Mouse (Mus musculus): Measurements from ENCODE around the gene Gsta4. TPM values are rescaled to one million over a fixed set of nuclear protein-coding genes. Genes with fewer than 3 reads are reported as not detected.
A peak's percentile ranks its signal among the peaks of the same experiment; 100 is the strongest.

The Gsta4 gene
- polyA plus RNA-seq, 1 experiment from 2014 or later = 34.4 TPM

DNA sequence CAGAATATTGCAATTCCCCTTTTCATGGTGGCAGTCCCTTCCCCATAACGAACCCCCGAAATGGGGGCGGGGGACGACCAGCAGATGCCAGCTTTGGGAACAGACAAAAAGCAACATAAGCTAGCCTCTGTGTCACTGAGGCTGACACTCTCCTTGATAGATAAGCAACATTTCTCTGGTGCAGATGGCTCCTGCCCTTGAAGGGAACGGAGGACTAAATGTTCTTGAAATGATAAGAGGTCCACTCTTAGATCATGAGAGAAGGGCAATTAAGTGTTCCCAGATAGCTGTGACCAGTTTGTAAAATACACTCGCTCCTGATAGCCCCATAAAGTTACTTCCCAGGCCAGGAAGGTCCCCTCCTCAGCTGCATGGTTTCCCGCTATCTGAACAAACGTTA is 6.3 kb downstream of the Gsta4 start:
- Histone ChIP-seq H3K9ac (no peak overlapping the region), H3K9me3 (no peaks in the 10 kb centered on the region), H3K4me1 (replicated peaks) (peaks cover 20% of the 10 kb centered on the region), H3K27ac (no peak overlapping the region), H3K4me2 (no peak overlapping the region), H3K36me3 (no peaks in the 10 kb centered on the region), H3K27me3 (peaks cover 8% of the 10 kb centered on the region; the same call in 1 of the 2 replicates), H3K4me3 (no peak overlapping the region)
- WGBS = 90% methylated on average over 8 of the region's 8 CpGs
- ATAC-seq (ENCODE audit: low FRiP score) = no peak

DNA sequence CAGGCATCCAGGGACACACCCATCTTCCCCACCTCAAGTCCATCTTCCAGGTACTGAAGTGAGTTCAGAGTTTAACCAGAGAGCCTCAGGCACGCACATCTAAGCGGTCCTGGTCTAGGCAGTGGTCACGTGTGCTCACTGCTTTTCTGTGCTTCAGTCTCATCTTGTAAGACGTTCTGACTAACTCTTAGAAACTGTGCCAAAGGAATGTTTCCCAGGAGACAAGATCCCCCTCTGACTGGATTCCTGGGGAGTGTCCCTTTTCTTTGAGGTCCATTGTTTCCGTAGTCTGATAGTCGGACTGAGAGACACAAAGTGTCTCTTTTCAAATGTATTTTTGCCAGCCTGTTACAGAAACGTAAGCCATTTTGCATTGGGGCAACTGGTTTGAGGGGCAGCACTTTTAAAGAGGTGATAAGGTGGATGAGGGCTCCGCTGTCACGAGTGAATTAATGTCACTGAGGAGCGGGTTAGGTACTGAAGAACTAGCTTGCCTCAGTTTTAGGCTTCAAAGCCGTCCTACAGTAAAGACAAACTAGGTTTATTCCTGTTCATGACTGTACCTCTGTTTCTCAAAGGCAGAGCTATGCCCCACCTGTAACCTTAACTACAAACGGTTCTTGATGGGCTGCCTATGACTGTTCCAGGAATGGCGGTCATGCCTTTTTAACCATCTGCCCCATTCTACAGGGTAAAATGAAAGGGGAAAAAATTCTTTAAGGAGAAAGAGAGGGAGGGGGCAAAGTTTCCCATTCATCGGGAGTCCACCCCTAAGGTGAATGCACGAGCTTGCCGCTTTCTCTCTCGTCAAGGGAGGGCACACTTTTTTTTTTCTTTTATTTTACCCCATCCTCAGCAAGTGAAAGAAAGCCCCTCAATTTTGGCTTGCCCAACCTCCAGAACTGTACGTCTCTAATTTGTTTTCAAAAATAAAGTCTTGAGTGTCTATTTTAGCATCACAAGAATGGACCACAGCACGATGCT is 8.4 kb downstream of the Gsta4 start:
- Histone ChIP-seq H3K9ac (no peak overlapping the region), H3K27ac (no peak overlapping the region), H3K27me3 (peaks cover 8% of the 10 kb centered on the region; the same call in 1 of the 2 replicates), H3K4me1 (replicated peaks) (peaks cover 20% of the 10 kb centered on the region), H3K36me3 (no peaks in the 10 kb centered on the region), H3K4me3 (peak overlapping the region; percentile 33), H3K4me2 (peak overlapping the region; percentile 57), H3K9me3 (no peaks in the 10 kb centered on the region)
- ATAC-seq (ENCODE audit: low FRiP score) = no peak
- 1% methylated on average over 19 of the region's 19 CpGs for WGBS

DNA sequence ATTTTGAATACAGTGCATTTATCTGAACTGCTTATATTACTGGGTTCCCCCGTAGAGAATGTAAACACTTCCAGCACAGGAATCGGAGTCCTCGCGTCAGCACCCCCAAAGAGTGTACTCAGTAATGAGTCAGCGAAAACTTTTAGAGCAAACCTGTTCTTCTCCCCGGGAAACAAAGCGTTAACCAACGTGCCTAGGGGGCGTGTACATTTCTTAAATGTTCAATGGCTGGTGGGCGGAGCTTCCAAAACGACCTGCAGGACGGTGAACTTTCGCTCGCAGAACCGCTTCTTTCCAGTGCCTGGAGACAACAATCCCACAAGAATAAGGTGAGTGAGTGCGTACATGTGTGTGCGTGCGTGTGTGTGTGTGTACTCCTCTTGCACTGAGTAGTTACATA is 9.2 kb downstream of the Gsta4 start:
- H3K4me1 ChIP-seq (replicated peaks) = peaks cover 20% of the 10 kb centered on the region
- H3K4me2 ChIP-seq = peak overlapping the region; percentile 57
- no peak overlapping the region for H3K27ac ChIP-seq
- WGBS = under 1% methylated on average over 18 of the region's 18 CpGs
- H3K4me3 ChIP-seq = peak overlapping the region; percentile 33
- H3K9me3 ChIP-seq = no peaks in the 10 kb centered on the region
- H3K27me3 ChIP-seq = peaks cover 8% of the 10 kb centered on the region; the same call in 1 of the 2 replicates
- H3K36me3 ChIP-seq = no peaks in the 10 kb centered on the region
- H3K9ac ChIP-seq = 0 out of 2 replicates have a peak overlapping the region, but pooled peaks have one; percentile 26
- ATAC-seq (ENCODE audit: low FRiP score) = peak; percentile 58; the same call in 1 of the 2 replicates

DNA sequence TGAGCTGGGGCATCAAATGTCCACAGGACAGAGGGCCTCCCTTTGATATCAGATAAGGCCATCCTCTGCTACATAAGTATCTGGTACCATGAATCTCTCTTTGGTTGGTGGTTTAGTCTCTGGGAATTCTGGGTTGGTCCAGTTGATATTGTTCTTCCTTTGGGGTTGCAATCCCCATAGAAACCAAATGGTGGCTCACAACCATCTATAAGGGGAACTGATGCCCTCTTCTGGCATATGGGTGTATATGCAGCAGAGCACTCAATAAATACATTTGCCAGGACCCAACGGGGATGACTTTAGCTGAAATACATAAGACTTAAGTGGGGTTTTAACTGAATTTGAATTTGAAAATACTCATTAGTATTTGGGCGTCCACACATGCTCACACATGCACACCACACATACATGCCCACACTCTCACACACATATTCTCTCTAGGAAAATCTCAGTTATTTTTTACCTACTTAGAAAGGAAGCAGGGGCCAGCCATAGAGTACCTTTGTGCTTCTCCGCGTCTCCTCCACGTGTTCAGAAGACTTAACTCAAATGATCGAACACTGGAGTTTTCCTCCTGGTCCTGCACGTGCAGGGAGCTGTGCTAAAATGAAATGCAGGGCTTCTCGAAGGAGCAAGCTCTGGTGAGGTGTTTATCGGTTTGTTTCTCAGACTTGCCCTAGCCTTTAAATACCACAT is 11.5 kb downstream of the Gsta4 start:
- Histone ChIP-seq H3K36me3 (no peaks in the 10 kb centered on the region), H3K27me3 (peaks cover 8% of the 10 kb centered on the region; the same call in 1 of the 2 replicates), H3K9me3 (no peaks in the 10 kb centered on the region), H3K27ac (no peak overlapping the region), H3K4me1 (replicated peaks) (peaks cover 20% of the 10 kb centered on the region), H3K4me2 (no peak overlapping the region), H3K4me3 (no peak overlapping the region), H3K9ac (no peak overlapping the region)
- 53% methylated on average over 9 of the region's 9 CpGs for WGBS
- 0 out of 2 replicates have a peak, but pooled peaks have one; percentile 2 for ATAC-seq (ENCODE audit: low FRiP score)

DNA sequence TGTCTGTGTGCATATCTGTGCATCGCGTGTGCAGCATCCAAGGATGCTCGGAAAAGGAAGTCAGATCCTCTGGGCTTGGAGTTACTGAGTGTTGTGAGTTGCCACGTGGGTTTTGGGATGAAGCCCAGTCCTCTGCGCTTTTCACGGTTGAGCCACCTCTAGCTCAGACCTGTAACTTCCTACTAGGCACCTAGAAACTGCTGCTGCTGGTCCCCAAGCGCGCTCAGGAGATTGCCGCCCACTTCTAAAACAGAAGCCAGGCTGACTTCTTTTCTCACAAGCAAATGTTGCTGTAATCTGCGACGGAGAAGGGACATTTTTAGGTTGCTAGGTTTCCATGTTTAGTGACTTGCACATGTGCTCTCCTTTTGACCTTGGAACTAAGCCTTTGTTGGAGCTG is 12.5 kb downstream of the Gsta4 start:
- Histone ChIP-seq H3K9me3 (no peaks in the 10 kb centered on the region), H3K27ac (no peak overlapping the region), H3K4me3 (no peak overlapping the region), H3K36me3 (no peaks in the 10 kb centered on the region), H3K4me2 (no peak overlapping the region), H3K9ac (no peak overlapping the region), H3K4me1 (replicated peaks) (peaks cover 20% of the 10 kb centered on the region), H3K27me3 (peaks cover 6% of the 10 kb centered on the region; the same call in 1 of the 2 replicates)
- 83% methylated on average over 11 of the region's 11 CpGs for WGBS
- ATAC-seq (ENCODE audit: low FRiP score) = no peak

DNA sequence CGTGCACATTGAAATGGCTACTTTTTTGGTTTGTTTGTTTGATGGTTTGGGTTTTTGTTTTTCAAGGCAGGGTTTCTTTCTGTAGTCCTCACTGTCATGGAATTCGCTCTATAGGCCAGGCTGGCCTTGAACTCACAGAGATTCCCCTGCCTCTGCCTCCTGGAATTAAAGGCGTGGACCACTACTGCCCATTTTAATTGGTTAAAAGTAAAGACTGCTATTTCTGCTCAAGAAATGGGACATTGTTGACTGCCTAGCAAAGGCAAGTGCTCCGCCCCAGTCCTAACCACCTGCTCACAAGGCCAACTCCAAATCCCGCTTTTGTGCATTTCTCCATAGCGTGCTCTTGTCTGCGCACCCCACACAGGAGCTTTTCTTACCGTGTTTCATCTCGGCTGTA is 15.2 kb downstream of the Gsta4 start:
- no peak overlapping the region for H3K9ac ChIP-seq
- no peaks in the 10 kb centered on the region for H3K27me3 ChIP-seq
- 97% methylated on average over 9 of the region's 9 CpGs for WGBS
- H3K4me3 ChIP-seq = no peak overlapping the region
- H3K4me2 ChIP-seq = no peak overlapping the region
- H3K4me1 ChIP-seq (replicated peaks) = no peaks in the 10 kb centered on the region
- ATAC-seq (ENCODE audit: low FRiP score) = no peak
- no peaks in the 10 kb centered on the region for H3K36me3 ChIP-seq
- no peak overlapping the region for H3K27ac ChIP-seq
- no peaks in the 10 kb centered on the region for H3K9me3 ChIP-seq

DNA sequence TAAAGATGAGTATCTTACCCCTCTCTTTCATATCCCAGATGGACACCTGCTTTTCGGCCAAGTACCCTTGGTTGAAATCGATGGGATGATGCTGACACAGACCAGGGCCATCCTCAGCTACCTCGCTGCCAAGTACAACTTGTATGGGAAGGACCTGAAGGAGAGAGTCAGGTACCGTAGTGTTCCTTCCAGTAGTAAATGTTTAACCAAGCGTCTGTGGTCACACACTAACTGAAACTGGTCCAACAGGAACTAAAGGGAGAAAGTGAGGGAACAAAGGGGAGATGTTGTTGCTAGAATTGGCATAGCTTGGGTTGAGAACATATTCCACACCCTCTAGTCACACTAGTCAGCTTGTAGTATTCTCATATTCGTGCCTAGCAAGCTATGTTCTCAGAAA is 21.6 kb downstream of the Gsta4 start:
- H3K36me3 ChIP-seq = no peaks in the 10 kb centered on the region
- no peaks in the 10 kb centered on the region for H3K4me1 ChIP-seq (replicated peaks)
- no peak overlapping the region for H3K4me3 ChIP-seq
- H3K27ac ChIP-seq = no peak overlapping the region
- H3K9ac ChIP-seq = no peak overlapping the region
- WGBS = 88% methylated on average over 6 of the region's 6 CpGs
- no peak for ATAC-seq (ENCODE audit: low FRiP score)
- no peaks in the 10 kb centered on the region for H3K9me3 ChIP-seq
- H3K27me3 ChIP-seq = no peaks in the 10 kb centered on the region
- H3K4me2 ChIP-seq = no peak overlapping the region

DNA sequence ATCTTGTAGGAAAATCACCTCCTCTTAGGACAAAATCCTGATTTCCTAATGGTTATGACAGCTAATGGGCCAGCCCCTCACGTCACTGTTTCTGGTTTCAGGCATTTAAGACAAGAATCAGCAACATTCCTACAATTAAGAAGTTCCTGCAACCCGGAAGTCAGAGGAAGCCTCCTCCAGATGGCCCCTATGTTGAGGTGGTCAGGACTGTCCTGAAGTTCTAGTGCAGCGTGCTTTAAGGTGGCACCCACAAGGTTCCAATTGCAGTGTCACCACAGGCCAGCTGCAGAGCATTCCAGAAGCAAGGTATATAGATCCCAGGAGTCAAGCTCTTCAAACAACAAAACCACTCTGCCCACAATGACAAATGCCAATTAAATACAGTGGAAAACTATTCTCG is 26.4 kb downstream of the Gsta4 start:
- no peaks in the 10 kb centered on the region for H3K9me3 ChIP-seq
- ATAC-seq (ENCODE audit: low FRiP score) = no peak
- H3K9ac ChIP-seq = no peak overlapping the region
- H3K4me1 ChIP-seq (replicated peaks) = no peaks in the 10 kb centered on the region
- H3K4me2 ChIP-seq = no peak overlapping the region
- H3K4me3 ChIP-seq = no peak overlapping the region
- no peak overlapping the region for H3K27ac ChIP-seq
- no peaks in the 10 kb centered on the region for H3K36me3 ChIP-seq
- H3K27me3 ChIP-seq = no peaks in the 10 kb centered on the region
- 81% methylated on average over 4 of the region's 4 CpGs for WGBS

DNA sequence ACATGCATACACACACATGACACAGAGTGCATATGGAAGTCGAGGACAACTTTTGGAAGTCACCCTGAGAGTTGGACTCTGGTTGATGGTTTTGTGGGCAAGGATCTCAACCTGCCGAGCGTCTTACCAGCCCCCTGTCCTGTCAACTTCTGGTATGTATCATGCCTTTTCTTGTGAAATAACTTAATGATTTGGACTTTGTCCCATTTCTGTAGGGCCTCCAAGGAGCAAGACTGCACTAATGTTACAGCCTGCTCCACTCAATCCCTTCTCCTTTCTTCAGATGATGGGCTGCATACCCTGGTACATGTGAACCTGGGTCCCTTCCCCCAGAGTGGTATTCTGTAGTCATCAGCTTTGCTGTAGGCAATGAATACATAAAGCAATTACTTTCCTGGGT is 27.5 kb downstream of the Gsta4 start:
- 94% methylated on average over 3 of the region's 3 CpGs for WGBS
- H3K9ac ChIP-seq = no peak overlapping the region

DNA sequence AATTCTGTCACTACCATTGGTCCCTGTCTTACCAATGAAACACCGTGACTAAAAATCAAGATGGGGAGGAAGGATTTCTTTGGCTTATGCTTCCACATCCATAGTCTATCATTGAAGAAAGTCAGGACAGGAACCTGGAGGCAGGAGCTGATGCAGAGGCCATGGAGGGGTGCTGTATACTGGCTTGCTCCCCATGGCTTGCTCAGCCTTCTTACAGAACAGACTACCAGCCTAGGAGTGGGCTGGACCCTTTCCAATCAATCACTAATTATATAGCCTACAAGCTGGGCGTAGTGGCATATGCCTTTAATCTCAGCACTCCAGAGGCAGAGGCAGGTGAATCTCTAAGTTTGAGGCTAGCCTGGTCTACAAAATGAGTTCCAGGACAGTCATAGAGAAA is 28.2 kb downstream of the Gsta4 start:
- H3K9ac ChIP-seq = no peak overlapping the region
- no peak overlapping the region for H3K27ac ChIP-seq
- H3K36me3 ChIP-seq = no peaks in the 10 kb centered on the region
- H3K9me3 ChIP-seq = no peaks in the 10 kb centered on the region
- WGBS = 96% methylated on average over 2 of the region's 2 CpGs
- no peak overlapping the region for H3K4me2 ChIP-seq
- H3K4me3 ChIP-seq = no peak overlapping the region
- no peak for ATAC-seq (ENCODE audit: low FRiP score)
- no peaks in the 10 kb centered on the region for H3K27me3 ChIP-seq
- H3K4me1 ChIP-seq (replicated peaks) = no peaks in the 10 kb centered on the region

More for the DNA sequence above, 27.5 kb downstream of the Gsta4 start:
- no peak for ATAC-seq (ENCODE audit: low FRiP score)
- Histone ChIP-seq H3K27ac (no peak overlapping the region), H3K9me3 (no peaks in the 10 kb centered on the region), H3K27me3 (no peaks in the 10 kb centered on the region), H3K4me2 (no peak overlapping the region), H3K4me1 (replicated peaks) (no peaks in the 10 kb centered on the region), H3K36me3 (no peaks in the 10 kb centered on the region), H3K4me3 (no peak overlapping the region)

DNA sequence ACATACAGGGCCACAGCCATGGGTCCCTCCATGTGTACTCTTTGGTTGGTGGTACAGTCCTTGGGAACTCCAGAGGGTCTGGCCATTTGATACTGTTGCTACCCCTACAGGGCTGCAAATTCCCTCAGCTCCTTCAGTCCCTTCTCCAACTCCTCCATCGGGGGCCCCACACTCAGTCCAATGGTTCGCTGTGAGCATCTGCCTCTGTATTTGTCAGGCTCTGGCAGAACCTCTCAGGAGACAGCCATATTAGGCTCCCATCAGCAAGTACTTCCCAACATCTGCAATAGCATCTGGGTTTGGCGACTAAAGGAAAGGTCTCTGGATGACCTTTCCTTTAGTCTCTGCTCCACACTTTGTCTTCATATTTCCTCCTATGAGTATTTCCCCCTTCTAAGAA is 28.9 kb downstream of the Gsta4 start:
- WGBS = 96% methylated on average over 3 of the region's 3 CpGs
- Histone ChIP-seq H3K4me3 (no peak overlapping the region), H3K27ac (no peak overlapping the region), H3K36me3 (no peaks in the 10 kb centered on the region), H3K27me3 (no peaks in the 10 kb centered on the region), H3K4me1 (replicated peaks) (no peaks in the 10 kb centered on the region), H3K4me2 (no peak overlapping the region), H3K9me3 (no peaks in the 10 kb centered on the region), H3K9ac (no peak overlapping the region)
- no peak for ATAC-seq (ENCODE audit: low FRiP score)

DNA sequence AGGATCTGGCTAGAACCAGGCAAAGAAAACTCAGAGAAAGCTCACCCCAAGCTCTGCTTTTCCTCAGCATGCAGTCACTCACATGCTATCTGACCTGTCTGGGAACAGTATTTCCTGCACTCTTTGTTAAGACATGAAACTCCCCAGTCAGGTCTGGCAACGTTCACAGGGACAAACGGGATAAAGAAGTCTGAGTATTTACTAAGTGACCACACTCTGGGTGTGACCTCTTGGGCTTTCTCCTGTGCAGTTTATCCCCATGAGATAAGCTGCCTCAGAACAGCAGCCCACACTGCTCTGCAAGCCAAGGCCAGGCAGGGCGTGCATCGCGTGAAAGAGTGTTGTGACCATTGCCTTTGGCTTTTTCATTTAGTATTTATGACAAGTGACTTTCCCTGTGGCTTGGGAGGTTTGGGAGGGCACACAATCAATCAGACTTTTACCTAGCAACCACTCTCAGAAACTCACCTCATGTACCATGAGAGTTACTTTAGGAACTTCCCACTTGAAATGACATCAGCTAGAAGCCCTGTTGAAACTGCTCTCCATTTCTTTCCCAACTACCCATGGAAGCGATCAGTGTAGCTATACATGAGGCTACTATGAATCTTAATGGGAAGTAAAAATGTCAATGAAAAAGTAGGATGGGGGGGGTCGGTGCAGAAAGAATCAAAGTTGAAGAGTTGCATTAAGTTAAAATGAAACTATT is 29.9 kb downstream of the Gsta4 start:
- Histone ChIP-seq H3K9me3 (no peaks in the 10 kb centered on the region), H3K4me2 (no peak overlapping the region), H3K4me3 (no peak overlapping the region), H3K27ac (no peak overlapping the region), H3K27me3 (no peaks in the 10 kb centered on the region), H3K4me1 (replicated peaks) (no peaks in the 10 kb centered on the region), H3K9ac (no peak overlapping the region), H3K36me3 (no peaks in the 10 kb centered on the region)
- 88% methylated on average over 7 of the region's 7 CpGs for WGBS
- ATAC-seq (ENCODE audit: low FRiP score) = no peak

Measured in hindbrain, embryonic 13.5 days (tissue).